Mouse (Mus musculus) cortical plate, adult 2 months (tissue): Measurements from ENCODE around the gene Fam69a. TPM values are rescaled to one million over a fixed set of nuclear protein-coding genes. Genes with fewer than 3 reads are reported as not detected.
"Not testable (repeated sequence)": the region's sequence is repeated elsewhere in the genome, so short reads cannot be mapped to it uniquely, and the experiment has no call there.

Experiments used
- H3K27ac ChIP-seq: fragments of 200-500 bp; 2 replicates; pipeline ENCODE4 v1.5.1; 2012; ENCODE audit warnings: low read length, control low read depth, inconsistent platforms; ENCODE audit not compliant: insufficient read depth
- H3K4me1 ChIP-seq: fragments of 200-500 bp; 2 replicates; pipeline ENCODE4 v1.6.1; 2011; ENCODE audit warnings: low read length; ENCODE audit not compliant: control insufficient read depth, insufficient read depth
- H3K4me3 ChIP-seq: fragments of 200-500 bp; 2 replicates; pipeline ENCODE4 v1.5.1; 2011; ENCODE audit warnings: mild to moderate bottlenecking, low read length, control low read depth; ENCODE audit not compliant: insufficient read depth
- CTCF ChIP-seq: fragments of 200-500 bp; IDR thresholded peaks from 2 replicates; pipeline ENCODE4 v1.5.1; 2011; ENCODE audit warnings: mild to moderate bottlenecking, control low read depth, low read length; ENCODE audit not compliant: insufficient read depth; ENCODE audit errors: extremely low read depth
- POLR2A ChIP-seq: fragments of 200-500 bp; IDR thresholded peaks from 2 replicates; pipeline ENCODE4 v1.6.1; 2011; ENCODE audit warnings: mild to moderate bottlenecking, low read length, control low read depth; ENCODE audit not compliant: insufficient read depth; ENCODE audit errors: extremely low read depth
- polyA plus RNA-seq: library from polyadenylated mRNA; depleted of rRNA; stranded (reverse); fragments of >200 nt; gene quantifications from 2 replicates; pipeline ENCODE4 v1.2.3, GENCODE M21; 2012

Fam69a gene
- polyA plus RNA-seq, 1 experiment: 17.3 TPM

DNA sequence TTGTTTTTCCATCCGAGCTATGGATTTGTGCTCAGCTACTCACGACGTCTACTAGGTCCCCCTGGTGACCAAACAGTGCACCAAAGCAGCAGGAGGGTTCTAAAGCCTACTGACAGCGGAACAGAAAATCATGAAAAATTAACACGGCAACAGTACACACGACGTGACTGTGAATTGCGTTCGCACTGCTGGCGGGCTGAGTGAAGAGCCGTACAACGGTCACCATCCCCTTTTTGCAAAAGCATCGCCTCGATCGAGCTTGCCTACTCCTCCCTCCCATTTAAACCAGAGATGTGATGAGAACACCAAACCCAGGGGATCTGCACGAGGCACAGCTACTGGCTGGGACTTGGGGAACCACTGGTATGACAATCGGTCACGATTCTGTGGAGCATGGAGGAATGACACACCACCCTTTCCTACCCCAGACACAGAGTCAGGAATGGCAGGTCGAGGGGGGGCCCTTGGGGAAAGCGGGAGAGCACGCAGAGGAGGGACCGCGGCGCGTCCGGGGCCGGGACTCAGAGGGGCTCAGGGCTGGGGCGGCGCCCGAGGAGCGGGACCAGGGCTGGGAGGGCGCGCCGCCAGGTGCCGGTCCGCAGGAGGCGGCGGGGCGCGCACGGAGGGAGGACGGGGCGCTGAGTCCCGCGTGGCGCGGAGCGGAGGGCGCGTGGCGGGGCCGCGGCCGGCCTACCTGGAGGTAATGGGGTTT lies 474 bp downstream of the Fam69a start:
- TF ChIP-seq CTCF (peak; percentile 69), POLR2A (peak; percentile 54; the same call in 1 of the 2 replicates)
- 0 out of 2 replicates have a peak, but pooled peaks cover 1% of the 10 kb centered on the region for H3K4me1 ChIP-seq
- H3K27ac ChIP-seq: peak overlapping the region; percentile 73
- H3K4me3 ChIP-seq: peak overlapping the region; percentile 76

DNA sequence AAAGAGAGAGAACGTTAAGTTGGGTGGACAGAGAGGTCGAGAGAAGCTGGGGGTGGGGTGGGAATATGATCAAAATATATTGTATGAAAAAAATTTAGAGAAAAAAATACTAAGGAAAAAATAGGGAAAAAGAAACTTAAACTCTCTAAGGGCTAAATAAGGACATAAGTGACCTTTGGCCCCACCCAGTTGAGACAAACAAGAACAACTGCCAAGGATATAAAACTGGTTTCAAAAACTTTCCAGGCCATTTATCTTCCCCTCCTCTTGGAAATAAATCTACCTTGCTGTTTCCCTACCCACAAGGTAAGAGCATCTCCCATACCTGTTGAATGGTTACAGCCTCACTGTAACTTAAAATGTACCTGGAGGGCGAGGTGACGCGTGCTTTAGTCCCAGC lies 2.9 kb downstream of the Fam69a start:
- Histone ChIP-seq H3K4me3 (no peak overlapping the region), H3K4me1 (0 out of 2 replicates have a peak, but pooled peaks cover 1% of the 10 kb centered on the region), H3K27ac (no peak overlapping the region)
- TF ChIP-seq POLR2A: no peak
- no peak for TF ChIP-seq CTCF

DNA sequence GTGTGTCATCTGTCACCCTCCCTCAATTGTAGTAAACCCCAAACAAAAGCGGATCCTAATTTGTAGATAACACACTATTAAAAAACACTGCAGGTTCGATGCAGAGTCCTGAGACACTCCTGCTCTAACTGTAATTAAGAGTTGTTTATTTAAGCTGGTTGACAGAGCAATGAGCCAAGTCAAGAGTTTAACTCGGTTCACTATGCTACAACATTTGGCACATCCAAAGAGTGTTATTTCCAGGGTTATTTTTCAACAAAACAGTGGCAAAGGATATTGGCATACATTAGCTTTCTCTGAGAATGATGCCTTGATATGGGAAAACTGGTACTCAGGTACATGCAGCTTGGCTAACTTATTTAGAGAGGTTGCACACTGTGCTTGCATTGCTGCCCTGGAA lies 4.9 kb downstream of the Fam69a start:
- Histone ChIP-seq H3K27ac (no peak overlapping the region), H3K4me3 (no peak overlapping the region), H3K4me1 (0 out of 2 replicates have a peak, but pooled peaks cover 3% of the 10 kb centered on the region)
- TF ChIP-seq CTCF: no peak
- TF ChIP-seq POLR2A: no peak

DNA sequence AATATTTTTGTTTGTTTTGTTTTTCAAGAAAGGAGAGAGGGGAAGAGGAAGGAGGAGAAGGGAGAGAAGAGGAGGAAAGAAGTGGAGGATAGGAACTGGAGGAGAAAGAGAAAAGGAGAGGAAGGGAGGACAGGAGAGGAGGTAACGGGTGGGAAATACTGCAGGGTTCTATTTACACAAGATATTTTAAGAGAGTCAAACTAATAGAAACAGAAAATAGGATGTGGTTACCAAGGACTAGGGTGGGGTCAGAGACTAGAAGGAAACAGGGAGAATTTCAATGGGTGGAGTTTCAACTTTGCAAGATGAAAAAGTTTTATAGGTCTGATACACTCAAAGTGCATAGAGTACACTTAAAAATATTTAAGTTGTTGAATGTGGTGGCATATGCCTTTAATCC lies 7.0 kb downstream of the Fam69a start:
- no peak for TF ChIP-seq POLR2A
- no peak for TF ChIP-seq CTCF
- H3K27ac ChIP-seq: no peak overlapping the region
- H3K4me3 ChIP-seq: no peak overlapping the region
- 0 out of 2 replicates have a peak, but pooled peaks cover 3% of the 10 kb centered on the region for H3K4me1 ChIP-seq

DNA sequence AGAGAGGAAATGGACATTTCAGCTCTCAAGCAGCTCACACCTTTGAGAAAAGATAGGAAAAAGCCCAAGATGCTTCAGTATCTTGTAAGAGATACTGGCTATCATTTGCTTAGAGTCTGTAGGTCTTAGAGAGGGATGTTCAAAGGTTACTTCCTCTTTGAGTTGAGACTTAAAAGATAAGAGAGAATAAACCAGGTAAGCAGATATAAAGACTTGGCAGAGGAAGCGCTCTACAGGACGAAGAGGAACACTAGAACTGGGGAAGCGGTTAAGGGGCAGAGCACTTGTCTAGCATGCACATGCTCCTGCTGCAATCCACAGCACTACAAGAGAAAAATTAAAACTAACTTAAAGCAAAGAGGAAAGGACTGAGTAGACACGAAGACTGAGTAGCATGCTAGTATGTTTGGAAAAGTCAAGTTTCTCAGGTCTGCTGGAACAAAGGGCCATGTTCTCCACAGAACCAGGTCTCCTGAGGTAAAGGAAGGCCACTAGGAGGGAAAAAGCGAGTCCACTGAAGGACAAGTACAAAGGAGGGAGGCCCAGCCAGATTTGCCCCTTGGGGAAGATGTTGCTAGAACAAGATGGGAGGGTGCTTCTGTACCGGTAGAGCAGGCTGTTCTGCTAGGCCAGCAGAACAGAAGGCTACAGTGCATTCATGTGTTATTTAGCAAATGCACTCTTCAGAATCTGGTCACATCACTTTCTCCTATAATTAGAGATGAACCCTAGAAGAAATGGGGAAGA lies 8.4 kb downstream of the Fam69a start:
- Histone ChIP-seq H3K4me3 (no peak overlapping the region), H3K27ac (no peak overlapping the region), H3K4me1 (0 out of 2 replicates have a peak, but pooled peaks cover 2% of the 10 kb centered on the region)
- TF ChIP-seq CTCF: no peak
- TF ChIP-seq POLR2A: no peak

DNA sequence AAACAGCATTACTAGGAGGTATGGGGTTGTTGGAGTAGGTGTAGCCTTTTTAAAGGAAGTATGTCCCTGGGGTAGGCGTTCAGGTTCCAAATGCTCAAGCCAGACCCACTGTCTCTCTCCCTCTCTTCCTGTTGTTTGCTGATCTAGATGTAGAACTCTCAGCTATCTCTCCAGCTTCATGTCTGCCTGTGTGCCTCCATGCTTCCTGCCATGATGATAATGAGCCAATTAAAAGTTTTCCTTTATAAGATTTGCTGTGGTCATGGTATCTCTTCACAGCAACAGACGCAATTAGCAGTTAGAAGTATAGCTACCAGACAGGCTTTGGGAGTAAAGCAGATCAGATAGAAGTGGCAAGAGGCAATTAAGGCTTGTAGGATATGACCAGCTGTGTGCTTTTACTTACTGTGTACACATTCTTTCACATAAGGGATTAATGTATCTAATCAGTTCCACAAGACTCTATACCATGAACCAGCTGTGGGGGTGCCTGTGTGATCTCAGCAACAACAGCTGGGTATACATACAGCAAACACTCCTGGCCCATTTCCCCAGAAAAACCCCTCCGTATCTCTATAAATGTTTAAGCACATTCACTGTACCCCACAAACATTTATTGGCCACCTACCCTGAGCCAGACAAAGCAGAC lies 9.1 kb downstream of the Fam69a start:
- Histone ChIP-seq H3K4me3 (no peak overlapping the region), H3K4me1 (0 out of 2 replicates have a peak, but pooled peaks cover 2% of the 10 kb centered on the region), H3K27ac (no peak overlapping the region)
- TF ChIP-seq POLR2A: no peak
- TF ChIP-seq CTCF: no peak

DNA sequence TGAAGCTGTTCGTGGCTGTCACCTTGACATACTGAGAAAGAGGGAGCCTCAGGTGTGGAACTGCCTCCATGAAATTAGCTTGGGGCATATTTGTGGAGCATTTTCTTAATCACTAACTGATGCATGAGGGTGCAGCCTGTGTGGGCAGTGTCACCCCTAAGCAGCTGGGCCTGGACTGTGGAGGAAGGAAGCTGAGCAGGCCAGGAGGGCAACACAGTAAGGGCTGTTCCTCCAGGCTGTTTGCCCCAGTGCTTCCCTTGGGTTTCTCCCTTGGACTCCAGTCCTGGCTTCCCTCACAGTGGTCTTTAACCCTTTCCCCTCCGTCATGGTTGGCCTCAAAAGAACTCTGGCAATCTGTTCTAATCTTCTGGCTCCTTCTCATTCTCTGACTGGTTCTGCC lies 13.6 kb downstream of the Fam69a start:
- Histone ChIP-seq H3K27ac (no peak overlapping the region), H3K4me1 (no peaks in the 10 kb centered on the region; the same call in 1 of the 2 replicates), H3K4me3 (no peak overlapping the region)
- TF ChIP-seq CTCF (no peak), POLR2A (no peak)

DNA sequence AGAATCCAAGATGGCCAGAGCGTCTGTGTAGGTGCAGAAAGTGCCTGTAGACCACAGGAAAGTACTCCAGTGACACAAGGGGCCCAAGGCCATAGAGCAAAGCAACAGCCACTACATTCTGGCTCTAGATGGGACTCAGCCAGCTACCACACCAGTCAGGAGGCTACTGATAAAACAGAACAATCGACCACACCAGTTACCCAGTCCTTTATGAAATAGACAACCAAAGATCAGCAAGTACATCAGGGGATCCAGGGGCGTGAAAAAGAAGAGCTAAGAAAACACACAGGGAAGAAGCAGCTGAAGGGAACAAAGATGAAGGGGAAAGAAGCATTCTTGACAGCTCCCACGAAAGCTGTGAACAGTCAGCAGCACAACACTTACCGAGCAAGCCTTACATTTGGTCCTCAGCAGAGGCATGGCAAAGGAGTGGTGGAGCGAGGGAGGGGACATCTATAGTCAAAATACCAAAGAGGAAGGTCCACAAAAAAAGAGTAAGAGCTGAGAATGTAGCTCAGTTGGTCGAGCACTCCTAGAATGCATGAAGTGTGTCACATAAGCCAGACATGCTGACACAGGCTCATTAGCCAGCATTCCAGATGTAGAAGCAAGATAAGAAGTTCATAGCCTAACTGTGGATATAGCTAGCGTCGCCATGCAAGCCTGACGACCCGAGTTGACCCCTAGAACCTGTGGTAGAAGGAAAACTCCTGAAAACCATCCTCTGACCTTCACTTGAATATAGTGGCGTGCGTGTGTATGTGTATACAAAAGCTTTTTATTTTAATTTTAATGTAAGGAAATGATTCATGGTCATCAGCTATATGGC lies 14.2 kb downstream of the Fam69a start:
- Histone ChIP-seq H3K27ac (no peak overlapping the region), H3K4me1 (peaks cover 3% of the 10 kb centered on the region; the same call in 1 of the 2 replicates), H3K4me3 (no peak overlapping the region)
- no peak for TF ChIP-seq POLR2A
- TF ChIP-seq CTCF: no peak

DNA sequence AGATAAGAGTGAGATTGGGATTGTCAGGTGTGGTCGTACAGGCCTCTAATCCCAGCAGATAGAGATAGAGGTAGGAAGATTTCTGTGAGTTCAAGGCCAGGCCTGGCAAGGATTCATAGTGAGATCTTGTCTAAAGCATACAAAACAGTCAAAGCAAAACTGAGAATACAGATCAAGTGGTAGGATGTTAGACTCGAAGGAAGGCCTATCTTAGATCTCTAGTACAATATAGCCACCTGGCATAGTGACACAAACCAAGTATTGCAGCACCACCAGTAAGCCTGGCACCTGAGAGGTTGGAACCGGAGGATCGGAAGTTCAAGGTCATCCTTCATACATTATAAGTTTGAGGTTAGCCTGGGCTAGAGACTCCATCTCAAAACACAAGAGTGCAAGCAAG lies 15.8 kb downstream of the Fam69a start:
- Histone ChIP-seq H3K27ac (no peak overlapping the region), H3K4me1 (peaks cover 5% of the 10 kb centered on the region; the same call in 1 of the 2 replicates), H3K4me3 (no peak overlapping the region)
- TF ChIP-seq POLR2A (no peak), CTCF (no peak)

DNA sequence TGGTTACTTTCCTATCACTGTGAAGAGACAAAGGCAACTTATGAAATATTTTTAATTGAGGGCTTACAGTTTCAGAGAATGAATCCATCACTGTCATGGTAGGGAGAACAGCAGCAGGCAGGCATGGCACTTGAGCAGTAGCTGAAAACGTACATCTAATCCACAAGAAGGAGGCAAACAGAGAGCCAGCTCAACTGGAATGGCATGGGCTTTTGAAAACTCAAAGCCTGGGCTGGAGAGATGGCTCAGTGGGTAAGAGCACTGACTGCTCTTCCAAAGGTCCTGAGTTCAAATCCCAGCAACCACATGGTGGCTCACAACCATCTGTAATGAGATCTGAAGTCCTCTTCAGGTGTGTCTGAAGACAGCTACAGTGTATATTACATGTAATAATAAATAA lies 17.1 kb downstream of the Fam69a start:
- H3K4me1 ChIP-seq, H3K27ac ChIP-seq, H3K4me3 ChIP-seq: not testable (repeated sequence)
